Mouse (Mus musculus): ENCODE measurements at regions not wholly inside any gene's neighbourhood (a gene's known extent, or its start where the extent isn't known, plus 50 kb on each side); places are given as distances from the start of the nearest gene placed in this dataset.

- no peak for DNase-seq
These were observed 365.3 kb upstream of the Tmem229a start for GRCm38 (mm10) chr6:25321446-25321845.

DNA sequence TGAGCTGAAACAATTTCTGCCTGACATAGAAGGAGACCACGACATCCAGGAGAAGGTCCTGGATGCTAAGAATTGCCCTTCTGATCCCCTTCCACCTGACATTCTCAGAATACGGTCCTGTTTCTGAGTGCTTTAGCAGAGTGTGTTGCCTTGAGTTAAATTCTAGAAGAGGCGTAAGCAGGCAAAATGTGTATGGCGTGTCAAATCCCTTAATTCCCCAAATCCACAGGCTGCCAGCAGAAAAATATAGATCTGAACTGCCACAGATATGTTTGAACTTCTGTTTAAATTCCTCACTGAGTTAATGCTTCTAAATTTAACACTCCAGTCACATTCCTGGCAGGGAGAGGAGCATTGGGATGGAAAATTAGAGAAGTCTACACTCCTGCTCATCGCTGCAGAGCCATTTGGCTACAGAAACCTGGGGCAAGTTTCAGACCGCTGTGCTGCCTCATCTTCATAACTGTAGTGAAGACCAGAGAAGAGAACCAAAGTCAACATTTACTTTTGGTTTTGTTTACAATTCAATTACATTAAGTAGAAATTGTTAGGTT is 364.3 kb upstream of the Tmem229a start:
- no peak for DNase-seq

GRCm38 (mm10) chr6:25307471-25307870 is 351.4 kb upstream of the Tmem229a start:
- no peak for DNase-seq

DNA sequence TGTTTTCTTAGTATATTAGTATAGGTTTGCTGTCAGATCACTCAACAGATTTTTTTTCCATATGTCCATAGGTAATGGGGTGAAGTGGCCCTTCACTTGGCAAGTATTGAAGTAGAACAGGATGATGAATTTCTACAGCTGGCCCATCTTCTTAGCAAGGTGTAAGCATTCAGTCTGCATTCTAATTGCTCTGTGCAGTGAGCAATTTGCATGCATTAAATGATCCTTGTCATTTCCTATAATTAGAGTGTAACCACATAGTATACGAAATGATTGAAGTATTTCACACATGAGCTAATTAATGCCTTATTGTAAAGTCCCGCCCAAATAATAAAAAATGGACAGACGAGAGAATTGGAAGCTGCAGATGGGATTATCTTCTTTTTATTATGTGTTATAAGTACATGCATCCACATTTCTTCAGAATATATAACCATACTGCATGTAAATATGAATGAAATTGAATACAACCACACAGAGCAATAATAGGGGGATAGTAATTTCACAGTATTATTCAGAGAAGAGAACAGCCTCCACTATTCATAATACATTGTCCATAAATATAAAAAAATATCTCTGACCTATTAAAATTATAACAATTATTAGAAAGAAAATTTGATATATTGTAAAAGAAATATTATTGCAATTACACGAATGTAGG is 348.9 kb upstream of the Tmem229a start:
- DNase-seq = no peak

- DNase-seq = peak; percentile 86
These were observed 335.5 kb upstream of the Tmem229a start for GRCm38 (mm10) chr6:25291613-25292012.

- DNase-seq = no peak
These were observed 331.5 kb upstream of the Tmem229a start for GRCm38 (mm10) chr6:25287591-25287990.

DNA sequence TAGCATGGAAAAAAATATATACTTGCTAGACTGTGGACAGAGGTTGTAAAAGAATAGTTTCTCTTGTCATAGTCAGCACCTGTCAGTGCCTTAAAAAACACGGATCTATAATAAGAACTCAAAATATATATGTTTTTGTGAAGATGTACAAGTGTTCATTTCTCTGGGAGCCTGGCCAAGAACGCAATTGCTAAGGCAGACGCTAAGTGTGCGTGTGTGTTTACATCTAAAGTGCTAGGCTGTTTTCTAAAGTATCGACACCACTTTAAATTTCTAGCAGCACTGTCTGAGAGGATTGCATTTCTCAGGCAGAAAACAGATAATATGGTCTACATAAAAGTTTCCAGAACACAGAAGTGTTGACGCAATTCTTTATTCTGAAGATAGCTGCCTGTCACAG is 330.2 kb upstream of the Tmem229a start:
- no peak for DNase-seq

DNA sequence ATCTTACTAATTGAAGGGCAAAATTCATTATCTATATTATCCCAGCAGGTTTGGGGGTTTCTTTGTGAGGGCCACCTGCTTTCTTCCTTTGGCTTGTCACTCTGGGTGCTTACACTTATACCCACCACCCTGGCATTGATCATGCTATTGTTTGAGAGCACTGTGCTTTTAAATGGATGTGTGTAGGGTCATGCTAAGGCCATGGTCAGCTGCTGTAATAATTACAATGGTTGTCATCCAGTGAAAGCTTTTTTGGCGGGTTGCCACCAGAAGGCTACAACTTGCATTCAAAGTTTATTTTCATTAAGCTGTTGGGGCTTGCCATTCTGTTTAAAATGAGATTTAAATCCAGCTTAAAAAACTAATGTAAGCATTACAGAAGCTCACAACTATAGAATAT is 322.4 kb upstream of the Tmem229a start:
- no peak for DNase-seq

GRCm38 (mm10) chr6:25277703-25278447 is 321.8 kb upstream of the Tmem229a start:
- DNase-seq = no peak

- peak; percentile 26 for DNase-seq
These were observed 320.1 kb upstream of the Tmem229a start for GRCm38 (mm10) chr6:25276221-25276620.

DNA sequence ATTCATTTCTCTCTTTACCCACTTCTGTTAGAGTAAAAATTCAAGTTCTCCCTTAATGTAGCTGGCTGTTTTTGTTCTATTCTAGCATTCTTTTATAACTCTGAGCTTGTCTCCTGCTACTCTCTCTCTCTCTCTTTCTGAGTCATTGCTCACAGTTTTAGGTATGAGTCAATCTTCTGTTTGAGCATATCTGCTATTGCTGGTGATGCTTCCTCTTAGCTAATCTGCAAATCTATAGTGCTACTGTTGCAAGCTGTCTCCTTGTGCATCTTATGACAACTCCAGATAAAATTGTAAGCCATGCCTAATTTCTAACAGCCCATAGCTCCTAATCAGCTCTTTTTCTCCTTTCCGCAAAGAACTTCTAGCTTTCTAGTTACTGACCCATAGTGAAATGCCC is 304.5 kb upstream of the Tmem229a start:
- no peak for DNase-seq

- no peak for DNase-seq
These were observed 299.7 kb upstream of the Tmem229a start for GRCm38 (mm10) chr6:25255762-25256161.

DNA sequence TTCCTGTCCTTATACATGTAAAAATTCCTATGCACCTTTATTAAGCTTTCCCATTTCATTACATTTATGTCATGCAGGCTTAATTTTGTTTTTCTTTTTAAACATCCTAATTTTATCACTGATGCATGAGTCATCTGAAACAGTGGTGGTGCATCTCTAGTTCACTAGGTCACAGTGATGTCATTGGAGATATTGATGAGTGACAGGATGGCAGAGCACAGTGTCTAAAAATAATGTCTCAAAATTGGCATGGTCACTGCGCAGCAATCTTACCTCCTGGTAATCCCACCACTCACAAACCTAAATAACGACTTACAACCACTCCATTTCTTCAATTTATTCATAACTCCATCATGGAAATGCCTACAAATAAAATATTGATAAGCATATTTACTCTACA is 280.9 kb upstream of the Tmem229a start:
- DNase-seq = no peak

DNA sequence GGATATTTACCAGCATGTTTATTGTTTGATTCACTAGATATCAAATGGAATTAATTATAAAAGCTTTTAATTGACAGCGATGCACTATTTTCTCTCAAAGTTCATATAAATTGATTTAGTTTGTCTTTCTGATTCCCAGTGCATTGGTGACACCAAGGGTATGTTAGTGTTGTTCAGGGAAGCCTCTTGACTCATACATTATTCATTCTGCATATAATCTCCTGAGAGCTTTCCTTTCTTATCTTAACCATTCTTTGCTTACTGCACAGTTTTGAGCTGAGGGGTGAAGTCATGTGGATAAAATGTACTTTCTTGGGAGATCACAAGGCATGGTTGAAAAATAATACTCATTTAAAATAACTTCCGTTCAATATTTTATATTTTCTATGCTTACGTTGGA is 280.5 kb upstream of the Tmem229a start:
- DNase-seq = no peak

Measured in kidney, adult 11 months (tissue).